Mouse (Mus musculus) lung, embryonic 15.5 days (tissue): ENCODE measurements at regions not wholly inside any gene's neighbourhood (a gene's known extent, or its start where the extent isn't known, plus 50 kb on each side); places are given as distances from the start of the nearest gene placed in this dataset.

Experiments
- ATAC-seq: fragments of 200-750 bp; cut with Nextera tagmentation; 2 replicates; pipeline ENCODE4 v1.8.0; 2017; ENCODE audit warnings: moderate number of reproducible peaks, borderline replicate concordance; ENCODE audit not compliant: low FRiP score, low TSS enrichment; ENCODE audit errors: extremely low read depth
- H3K27ac ChIP-seq: fragments of 300-500 bp; sonication (generic); 2 replicates; pipeline ENCODE4 v1.5.1; 2015; ENCODE audit warnings: moderate library complexity, mild to moderate bottlenecking, inconsistent platforms
- H3K27me3 ChIP-seq: fragments of 300-500 bp; sonication (generic); 2 replicates; pipeline ENCODE4 v1.6.1; 2015; ENCODE audit warnings: inconsistent platforms
- H3K36me3 ChIP-seq: fragments of 300-500 bp; sonication (generic); 2 replicates; pipeline ENCODE4 v1.6.1; 2015; ENCODE audit warnings: inconsistent platforms
- H3K4me1 ChIP-seq: fragments of 300-500 bp; sonication (generic); 2 replicates; pipeline ENCODE4 v1.6.1; 2015; ENCODE audit warnings: inconsistent platforms
- H3K4me2 ChIP-seq: fragments of 300-500 bp; sonication (generic); 2 replicates; pipeline ENCODE4 v1.6.1; 2015; ENCODE audit warnings: inconsistent platforms, mild to moderate bottlenecking, moderate library complexity
- H3K4me3 ChIP-seq: fragments of 300-500 bp; sonication (generic); 2 replicates; pipeline ENCODE4 v1.5.1; 2015; ENCODE audit warnings: mild to moderate bottlenecking, inconsistent platforms
- H3K9ac ChIP-seq: fragments of 300-500 bp; sonication (generic); 2 replicates; pipeline ENCODE4 v1.6.1; 2015; ENCODE audit warnings: inconsistent platforms
- H3K9me3 ChIP-seq: fragments of 300-500 bp; sonication (generic); 2 replicates; pipeline ENCODE4 v1.6.1; 2016; ENCODE audit warnings: inconsistent platforms
- WGBS: fragments of 180-500 bp; shearing (Covaris S2); methylation state at CpG from one replicate; pipeline ENCODE4 v1.1.7; 2015; 5-methylcytosine and 5-hydroxymethylcytosine counted together

- no peak overlapping the region for H3K9ac ChIP-seq
- peaks cover 2% of the 10 kb centered on the region; the same call in 1 of the 2 replicates for H3K4me1 ChIP-seq
- no peak overlapping the region for H3K4me3 ChIP-seq
- 74% methylated on average over 3 of the region's 3 CpGs for WGBS
- no peak overlapping the region for H3K27ac ChIP-seq
- H3K4me2 ChIP-seq, result no peak overlapping the region
- no peaks in the 10 kb centered on the region for H3K36me3 ChIP-seq
- ATAC-seq, result no peak
- H3K9me3 ChIP-seq, result no peaks in the 10 kb centered on the region
- H3K27me3 ChIP-seq, result no peaks in the 10 kb centered on the region
These were observed 1677.9 kb upstream of the 5930422O12Rik start for GRCm38 (mm10) chr8:31750482-31751126.

GRCm38 (mm10) chr8:31755737-31756136 lies 1672.8 kb upstream of the 5930422O12Rik start:
- H3K27ac ChIP-seq, result no peak overlapping the region
- no peak for ATAC-seq
- no peak overlapping the region for H3K4me3 ChIP-seq
- H3K9me3 ChIP-seq, result no peaks in the 10 kb centered on the region
- 44% methylated on average over 3 of the region's 3 CpGs for WGBS
- no peak overlapping the region for H3K9ac ChIP-seq
- H3K27me3 ChIP-seq, result no peaks in the 10 kb centered on the region
- no peaks in the 10 kb centered on the region for H3K36me3 ChIP-seq
- peaks cover 6% of the 10 kb centered on the region; the same call in 1 of the 2 replicates for H3K4me1 ChIP-seq
- no peak overlapping the region for H3K4me2 ChIP-seq

GRCm38 (mm10) chr8:31762091-31762490 lies 1666.4 kb upstream of the 5930422O12Rik start:
- Histone ChIP-seq H3K36me3 (no peaks in the 10 kb centered on the region), H3K4me2 (no peak overlapping the region), H3K4me1 (no peaks in the 10 kb centered on the region), H3K9ac (no peak overlapping the region), H3K9me3 (no peaks in the 10 kb centered on the region), H3K4me3 (no peak overlapping the region), H3K27me3 (no peaks in the 10 kb centered on the region), H3K27ac (no peak overlapping the region)
- no peak for ATAC-seq
- WGBS, result 57% methylated on average over 6 of the region's 6 CpGs
